Mouse (Mus musculus) skeletal muscle tissue, adult 2 months (tissue): ENCODE results near the gene Dusp18.

Experiments used
- DNase-seq: peaks from one replicate; pipeline ENCODE4 v3.0.0-alpha.2; 2012; ENCODE audit warnings: low read depth, low spot score

The Dusp18 gene

DNA sequence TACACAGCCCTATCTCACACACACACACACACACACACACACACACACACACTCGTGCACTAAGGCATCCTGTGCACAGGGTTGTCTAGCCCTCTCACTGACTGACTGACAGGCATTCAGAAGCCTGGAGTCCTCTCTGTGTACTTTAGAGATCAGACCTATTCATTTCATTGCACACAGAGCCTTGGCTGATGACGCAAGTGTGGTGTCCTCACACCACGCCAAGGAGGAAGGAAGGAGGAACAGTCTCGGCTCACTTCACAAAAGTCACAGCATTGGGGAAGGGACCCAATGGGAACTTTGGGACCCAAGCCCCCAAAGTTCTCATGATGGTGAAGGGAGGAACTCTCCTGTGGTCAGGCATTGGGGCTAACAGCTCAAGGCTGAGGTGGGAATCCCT lies 35.0 kb downstream of the Dusp18 start:
- no peak for DNase-seq

DNA sequence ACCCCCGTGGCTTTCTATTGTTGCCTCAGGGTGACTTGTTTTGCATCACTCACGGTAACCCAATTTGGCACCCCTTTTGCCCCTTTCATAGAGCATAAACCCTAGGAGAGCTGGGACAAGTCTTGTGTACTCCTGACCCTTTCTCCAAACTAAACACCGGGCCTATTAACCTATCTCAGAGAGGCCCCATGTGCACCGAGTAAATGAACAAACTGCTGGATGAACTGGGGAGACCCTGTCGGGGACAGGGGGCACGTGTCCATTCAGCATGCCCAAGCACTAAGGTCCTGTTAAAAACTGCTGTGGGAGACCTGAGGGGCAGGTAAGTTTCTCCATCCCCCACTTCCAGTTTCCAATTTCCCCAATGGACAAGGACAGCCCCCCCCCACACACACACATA lies 35.9 kb downstream of the Dusp18 start:
- DNase-seq: no peak

DNA sequence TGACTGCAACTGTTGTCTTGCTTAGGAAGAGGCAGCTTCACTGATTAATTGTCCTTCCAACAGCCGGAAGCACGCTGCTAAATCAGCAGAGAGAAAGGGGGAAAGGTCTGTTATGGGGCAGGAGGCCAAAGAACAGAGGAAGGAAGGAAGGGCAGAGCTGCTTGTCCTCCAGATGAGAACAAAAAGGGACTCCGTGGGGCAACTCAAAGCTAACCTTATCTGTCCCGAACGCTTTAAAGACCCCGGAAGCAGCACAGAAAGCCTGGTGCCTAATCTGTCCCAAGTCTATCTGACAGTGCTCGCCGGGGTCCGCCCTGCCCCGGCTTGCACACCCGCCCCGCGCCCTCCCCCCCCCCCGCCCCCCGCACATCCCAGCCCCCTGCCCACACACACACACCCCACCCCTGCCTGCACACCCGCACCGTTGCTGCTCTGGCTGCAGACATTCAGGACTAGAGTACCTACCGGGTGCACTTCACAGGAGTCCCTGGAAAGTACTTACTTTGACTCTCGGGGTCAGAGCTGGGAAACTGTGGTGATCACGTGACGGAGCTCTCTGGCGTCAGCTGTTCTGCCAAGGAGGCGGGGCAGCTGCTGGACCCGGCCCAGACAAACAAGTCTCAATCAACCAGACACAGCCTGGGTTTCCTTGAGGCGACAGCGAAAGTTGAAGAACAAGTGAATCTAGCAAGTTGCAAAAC lies 36.6 kb downstream of the Dusp18 start, which contains the start of gene Tcn2:
Gene Tcn2, minus strand, starts transcription at position 649 of the 701 bp plus-strand sequence.
- DNase-seq: peak; percentile 81

DNA sequence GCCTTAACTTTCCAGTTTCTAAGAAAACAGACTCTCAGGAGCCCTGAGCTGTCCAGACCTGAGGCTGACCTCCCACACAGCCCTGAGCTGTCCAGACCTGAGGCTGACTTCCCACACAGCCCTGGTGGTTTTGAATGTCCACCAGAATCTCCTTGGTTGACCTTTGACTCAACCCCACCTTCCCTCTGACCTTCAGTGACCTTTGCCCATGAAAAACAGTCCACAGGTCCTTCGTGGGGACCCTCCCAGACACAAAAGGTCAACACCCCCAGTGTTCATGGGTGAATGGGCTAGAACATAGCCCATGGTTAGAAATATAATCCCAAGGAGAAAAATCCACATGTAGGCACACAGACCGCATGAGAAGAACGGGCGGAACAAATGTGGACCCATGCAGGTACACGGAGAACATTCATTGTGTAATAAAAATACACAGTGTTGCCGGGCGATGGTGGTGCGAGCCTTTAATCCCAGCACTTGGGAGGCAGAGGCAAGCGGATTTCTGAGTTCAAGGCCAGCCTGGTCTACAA lies 38.8 kb downstream of the Dusp18 start:
- no peak for DNase-seq

DNA sequence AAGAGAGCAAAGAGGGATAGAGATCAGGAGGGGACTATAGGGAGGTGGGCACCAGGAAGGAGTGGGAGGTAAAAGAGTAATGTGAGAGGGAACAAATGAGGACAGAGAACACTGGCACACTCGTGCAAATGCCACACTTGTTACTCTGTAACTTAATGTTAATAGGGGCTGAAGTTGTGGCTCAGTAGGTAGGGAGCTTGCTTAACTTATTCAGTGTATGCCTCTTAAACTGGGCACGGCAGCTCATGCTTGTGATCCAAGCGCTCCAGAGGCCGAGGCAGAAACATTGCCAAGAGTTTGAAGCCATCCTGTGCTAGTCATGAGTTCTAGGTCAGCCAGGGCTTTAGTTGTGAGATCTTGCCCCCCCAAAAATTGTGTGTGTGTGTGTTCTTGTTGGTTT lies 40.1 kb downstream of the Dusp18 start:
- DNase-seq: no peak

DNA sequence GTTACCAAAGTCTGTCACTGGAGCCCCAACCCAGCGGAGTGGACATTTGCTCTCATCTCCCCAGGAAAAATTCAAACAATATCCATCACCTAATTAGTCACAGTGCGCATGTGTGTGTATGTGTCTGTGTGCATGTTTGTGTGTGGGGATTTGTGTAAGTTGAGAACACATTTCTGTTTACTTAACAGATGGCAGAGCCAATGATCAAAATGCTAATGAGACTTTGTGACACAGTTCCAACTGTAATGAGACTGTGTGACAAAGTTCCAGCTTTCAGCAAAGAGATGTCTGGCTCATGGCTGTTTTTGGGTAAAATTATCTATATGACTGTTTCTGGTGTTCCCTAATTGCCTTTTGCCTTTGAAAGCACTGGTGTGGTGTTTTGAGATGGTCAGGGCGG lies 41.3 kb downstream of the Dusp18 start:
- DNase-seq: no peak

DNA sequence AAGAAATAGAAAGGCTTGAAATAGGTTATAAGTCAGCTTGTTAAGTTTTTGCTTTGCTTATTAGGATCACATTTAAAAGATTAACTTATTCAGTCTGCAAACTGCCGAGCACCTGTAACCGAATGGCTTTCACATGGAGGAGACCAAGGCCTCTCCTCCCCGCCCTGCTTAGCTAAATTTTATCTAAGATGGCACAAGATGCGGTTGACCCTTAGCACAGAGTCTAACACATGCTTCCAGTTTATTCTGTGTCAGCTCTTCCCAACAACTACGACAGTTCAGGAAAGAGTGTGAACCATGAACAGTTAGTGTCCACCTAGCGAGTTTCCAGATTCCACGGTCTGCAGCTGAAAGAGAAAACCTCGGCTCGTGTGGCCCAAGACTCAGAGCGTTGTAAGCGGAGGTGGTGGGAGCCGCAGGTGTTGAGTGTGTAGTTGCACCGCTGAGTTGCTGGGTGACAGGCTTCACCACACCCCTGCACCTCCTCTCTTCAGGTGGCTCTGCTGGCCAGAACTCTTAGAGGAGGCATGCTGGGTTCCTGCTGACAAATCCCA lies 42.4 kb downstream of the Dusp18 start:
- no peak for DNase-seq

DNA sequence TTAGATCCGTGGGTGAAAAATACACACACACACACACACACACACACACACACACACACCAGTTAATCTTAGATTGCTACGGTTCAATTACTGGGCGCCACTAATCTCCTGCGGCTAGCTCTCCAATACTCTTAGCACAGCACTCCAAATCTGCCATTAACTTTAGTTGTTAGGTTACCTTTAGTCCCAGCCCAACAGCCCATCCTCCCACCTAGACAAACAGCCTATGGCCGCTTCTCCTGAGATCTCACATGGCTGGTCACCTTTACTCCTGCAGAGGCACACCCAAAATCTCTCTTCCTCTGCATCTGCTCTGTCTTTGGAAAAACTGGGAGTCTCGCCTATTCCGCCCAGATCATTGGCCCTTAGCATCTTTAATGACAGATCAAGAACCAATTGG lies 46.3 kb downstream of the Dusp18 start:
- no peak for DNase-seq

DNA sequence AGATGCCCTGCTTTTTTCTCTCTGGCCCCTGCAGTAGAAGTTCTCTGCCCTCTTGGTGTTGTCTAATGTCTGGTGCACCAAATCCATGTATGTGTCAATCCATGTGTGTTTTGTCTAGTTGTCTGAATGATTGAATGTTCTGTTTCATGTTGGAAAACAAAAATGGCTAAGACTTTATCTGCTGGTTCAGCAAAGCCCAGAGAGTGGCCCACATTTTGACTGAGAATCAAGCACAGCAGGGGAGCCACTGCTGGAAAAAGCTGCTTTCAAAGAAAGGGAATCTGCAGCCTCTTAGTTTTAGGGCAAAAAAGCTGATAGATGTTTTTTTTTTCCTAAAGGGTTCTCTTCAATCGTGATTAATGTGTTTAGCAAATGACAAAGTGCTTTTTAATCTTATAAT lies 51.3 kb downstream of the Dusp18 start:
- no peak for DNase-seq
